Mouse (Mus musculus) urinary bladder, adult 18-20 months (tissue): ENCODE data around the gene Rhbdl3.

Experiments
- DNase-seq, 2 experiments: peaks; one replicate each; pipeline ENCODE4 v3.0.0; 2022; ENCODE audit warnings: low spot score in 2 of 2, mixed read lengths in 2 of 2

Rhbdl3 gene

DNA sequence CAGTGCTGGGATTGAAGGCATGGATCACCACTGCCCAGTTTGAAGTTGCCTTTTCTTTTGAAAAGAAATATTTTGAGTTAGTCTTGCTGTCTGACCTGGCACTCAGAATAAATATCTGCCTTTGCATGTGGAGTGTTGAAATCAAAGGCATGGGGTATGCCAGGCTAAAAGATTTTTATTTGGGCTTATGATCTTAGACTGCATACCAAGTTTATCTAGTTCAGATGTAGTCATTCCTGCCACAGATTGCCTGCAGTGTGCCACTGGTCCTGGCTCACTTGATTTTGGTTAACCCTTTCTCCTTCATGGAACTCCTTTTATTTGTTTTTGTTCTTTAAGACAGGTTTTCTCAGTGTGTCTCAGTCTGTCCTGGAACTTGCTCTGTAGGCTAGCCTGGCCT, 83.7 kb downstream of the Rhbdl3 start:
- no peak for DNase-seq

DNA sequence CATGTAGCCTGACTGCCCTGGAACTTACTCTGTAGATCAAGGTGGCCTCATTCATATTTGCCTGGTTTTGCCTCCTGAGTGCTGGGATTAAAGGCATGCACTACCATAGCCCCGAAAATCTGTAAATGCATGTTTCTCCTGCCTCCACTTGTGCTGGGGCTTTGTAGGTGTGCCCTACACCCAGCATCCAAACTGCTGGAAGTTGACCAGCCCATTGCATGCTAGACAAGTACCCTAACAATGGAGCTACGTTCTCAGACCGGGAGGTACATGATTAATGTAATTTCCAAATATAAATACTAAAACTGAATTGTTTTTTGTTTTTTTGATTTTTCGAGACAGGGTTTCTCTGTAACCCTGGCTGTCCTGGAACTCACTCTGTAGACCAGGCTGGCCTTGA, 84.3 kb downstream of the Rhbdl3 start:
- DNase-seq, result no peak

DNA sequence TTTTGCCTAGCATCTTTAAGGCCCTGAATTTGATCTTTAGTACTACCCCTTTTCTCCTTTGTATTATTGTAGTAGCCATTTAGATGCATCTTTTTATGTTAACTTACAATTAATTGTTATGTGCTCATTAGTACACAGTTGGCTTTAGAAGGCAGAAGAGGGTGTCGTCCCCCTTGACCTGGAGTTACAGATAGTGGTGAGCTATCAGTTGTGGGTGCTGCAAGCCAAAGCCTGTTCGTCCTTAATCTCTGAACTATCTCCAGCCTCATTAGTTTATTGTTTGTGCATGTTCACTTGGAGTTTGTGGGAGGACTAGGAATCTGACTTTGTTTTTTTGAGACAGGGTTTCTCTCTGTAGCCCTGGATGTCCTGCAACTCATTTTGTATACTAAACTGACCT, 86.1 kb downstream of the Rhbdl3 start:
- DNase-seq, result no peak

- no peak for DNase-seq
Measured at GRCm38 (mm10) chr11:80389885-80390284, 89.2 kb downstream of the Rhbdl3 start.

DNA sequence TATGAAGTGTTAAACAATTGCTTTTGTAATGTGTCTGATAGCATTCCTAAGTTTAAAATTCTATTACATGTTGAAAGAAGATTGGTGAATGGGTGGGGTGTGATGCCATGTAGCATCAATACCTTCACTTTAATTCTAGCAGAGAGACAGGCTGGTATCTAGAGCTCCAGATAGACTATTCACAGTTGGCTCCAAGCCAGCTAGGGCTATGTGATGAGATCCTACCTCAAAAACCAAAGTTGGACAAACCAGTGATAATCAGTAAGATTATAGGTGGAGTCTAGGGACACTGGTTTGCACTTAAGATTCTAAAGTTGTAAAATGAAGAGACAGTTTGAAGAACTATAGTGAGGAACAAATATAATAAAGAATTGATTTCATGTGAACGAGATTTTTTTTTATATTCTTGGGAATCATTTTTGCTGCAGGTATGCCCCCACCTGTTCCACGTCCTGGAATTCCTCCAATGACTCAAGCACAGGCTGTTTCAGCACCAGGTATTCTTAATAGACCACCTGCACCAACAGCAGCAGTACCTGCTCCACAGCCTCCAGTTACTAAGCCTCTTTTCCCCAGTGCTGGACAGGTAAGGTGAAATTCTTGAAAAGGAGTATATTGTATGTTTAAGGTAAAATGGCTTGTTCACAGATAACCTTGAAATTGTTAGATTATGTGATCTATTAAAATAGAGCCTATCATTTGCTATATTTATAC, 90.9 kb downstream of the Rhbdl3 start:
- DNase-seq, result no peak

DNA sequence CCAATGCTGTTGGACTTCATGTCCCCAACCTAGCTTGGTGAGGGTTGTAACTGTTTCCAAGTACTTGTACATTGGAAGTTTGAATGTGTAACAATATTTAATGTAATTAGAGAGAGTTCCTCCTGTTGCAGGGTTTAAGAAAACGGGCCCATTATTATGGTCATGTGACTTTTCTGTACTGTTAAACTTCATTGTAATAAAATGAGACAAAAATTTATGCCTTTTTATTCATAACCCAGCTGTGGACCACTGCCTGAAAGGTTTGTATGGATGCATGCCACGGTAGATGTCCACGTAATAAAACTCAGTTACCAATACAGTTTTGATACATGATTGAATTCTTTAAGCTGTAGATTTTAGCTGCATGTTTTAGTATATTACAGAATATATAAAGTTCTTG, 95.2 kb downstream of the Rhbdl3 start:
- DNase-seq, result no peak

DNA sequence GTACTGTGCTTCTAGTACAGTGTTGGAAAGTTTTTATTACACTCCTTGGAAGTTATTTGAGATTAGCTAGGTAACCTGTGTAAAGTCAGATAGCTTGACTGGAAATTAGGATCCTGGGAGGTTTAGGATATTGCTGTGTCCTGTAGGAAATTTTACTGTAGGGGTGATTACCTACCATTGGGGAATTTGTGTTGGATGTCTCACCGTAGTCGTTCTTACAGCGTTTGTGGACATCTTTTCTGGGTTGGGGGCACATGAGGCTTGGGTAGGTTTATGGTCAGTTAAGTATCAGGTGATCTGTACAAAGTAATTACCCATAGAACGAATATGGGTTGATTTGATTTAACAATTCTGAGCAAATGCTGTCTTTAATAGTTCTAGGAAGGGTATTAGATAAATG, 95.9 kb downstream of the Rhbdl3 start:
- no peak for DNase-seq
